ENCODE assay signal across 8 mouse cellular contexts in genomic region chr4:133729541-133730093, GRCm38 (mm10). TPM values are rescaled to one million over a fixed set of nuclear protein-coding genes. Genes with fewer than 3 reads are reported as not detected.
A peak's percentile ranks its signal among the peaks of the same experiment; 100 is the strongest.
DNase-seq lines count a peak whose midpoint lies in the region; ATAC-seq lines count a peak whose summit lies in the region.

No protein-coding gene starts in this region.

- ATAC-seq in CD4-positive, CD25-positive, alpha-beta regulatory T cell, adult 4 months, result peak; percentile 68
- peak; percentile 94 for ATAC-seq in heart, embryonic 14.5 days (ENCODE audit: insufficient number of reproducible peaks, insufficient read depth, low FRiP score, low read depth)
- peak; percentile 87 for ATAC-seq in liver, embryonic 12.5 days
- peak; percentile 93 for ATAC-seq in stomach, embryonic 16.5 days (ENCODE audit: insufficient read depth, low FRiP score)

- peak overlapping the region; percentile 20 for H3K27ac ChIP-seq in brown adipose tissue, adult 24 weeks (replicated peaks; ENCODE audit: low read depth, low read length)
- H3K27ac ChIP-seq in heart, embryonic 14.5 days (replicated peaks in 1 of 2; ENCODE audit: control insufficient read depth in 1 of 2, insufficient read depth in 1 of 2, low read depth in 2 of 2, low read length in 2 of 2), result peak overlapping the region; percentile 85 to 92
- peak overlapping the region; percentile 70 for H3K27ac ChIP-seq in liver, embryonic 12.5 days
- H3K27ac ChIP-seq in stomach, embryonic 16.5 days (ENCODE audit: low read length), result peak overlapping the region; percentile 88

- no peak overlapping the region for H3K4me3 ChIP-seq in brown adipose tissue, adult 24 weeks (ENCODE audit: insufficient read depth, low read depth, low read length)
- peak overlapping the region in 1 of 2 experiments; percentile 16; a peak in 2 of 4 replicates for H3K4me3 ChIP-seq in heart, embryonic 14.5 days (ENCODE audit: control insufficient read depth in 1 of 2, insufficient read depth in 1 of 2, low read depth in 1 of 2, low read length in 2 of 2)
- peak overlapping the region; percentile 20; the same call in 1 of the 2 replicates for H3K4me3 ChIP-seq in liver, embryonic 12.5 days
- peak overlapping the region; percentile 10; the same call in 1 of the 2 replicates for H3K4me3 ChIP-seq in stomach, embryonic 16.5 days (replicated peaks; ENCODE audit: low read length)

- 0% methylated on average over 16 of the region's 16 CpGs for WGBS in heart, embryonic 14.5 days
- WGBS in liver, embryonic 12.5 days (ENCODE audit: insufficient replicate concordance), result 3% methylated on average over 16 of the region's 16 CpGs
- 3% methylated on average over 16 of the region's 16 CpGs for WGBS in stomach, embryonic 16.5 days

- peak; percentile 95 for DNase-seq in fibroblast of lung, adult 2 months (ENCODE audit: low read depth)
- peak; percentile 95 for DNase-seq in kidney, postnatal 14 days
- peak; percentile 57 to 66 for DNase-seq in natural killer cell, adult 2 months (ENCODE audit: low spot score in 2 of 2)

- peak overlapping the region; percentile 67 for H3K9ac ChIP-seq in heart, embryonic 14.5 days (ENCODE audit: low read length)
- no peak overlapping the region for H3K9ac ChIP-seq in liver, embryonic 12.5 days
- peak overlapping the region; percentile 36 for H3K9ac ChIP-seq in stomach, embryonic 16.5 days (ENCODE audit: low read length)

- no peaks in the 10 kb centered on the region for H3K9me3 ChIP-seq in heart, embryonic 14.5 days (ENCODE audit: control insufficient read depth, low read length)
- H3K9me3 ChIP-seq in liver, embryonic 12.5 days (replicated peaks), result no peaks in the 10 kb centered on the region
- no peaks in the 10 kb centered on the region for H3K9me3 ChIP-seq in stomach, embryonic 16.5 days (replicated peaks; ENCODE audit: control insufficient read depth, low read length)

- H3K4me1 ChIP-seq in brown adipose tissue, adult 24 weeks (ENCODE audit: control insufficient read depth, insufficient read depth, insufficient read length, low read length), result peaks cover 29% of the 10 kb centered on the region
- peaks cover 23 to 90% of the 10 kb centered on the region in 2 experiments for H3K4me1 ChIP-seq in heart, embryonic 14.5 days (ENCODE audit: control insufficient read depth in 2 of 2, insufficient read depth in 2 of 2, low read length in 2 of 2)
- H3K4me1 ChIP-seq in liver, embryonic 12.5 days, result peaks cover 97% of the 10 kb centered on the region
- H3K4me1 ChIP-seq in stomach, embryonic 16.5 days (ENCODE audit: control insufficient read depth, insufficient read depth, low read length), result peaks cover 67% of the 10 kb centered on the region

- H3K4me2 ChIP-seq in heart, embryonic 14.5 days (ENCODE audit: low read length), result peak overlapping the region; percentile 64
- peak overlapping the region; percentile 50 for H3K4me2 ChIP-seq in liver, embryonic 12.5 days
- peak overlapping the region; percentile 52 for H3K4me2 ChIP-seq in stomach, embryonic 16.5 days (ENCODE audit: low read depth, low read length)

- H3K36me3 ChIP-seq in heart, embryonic 14.5 days (ENCODE audit: control insufficient read depth, insufficient read depth, low read length), result peaks cover 11% of the 10 kb centered on the region; the same call in 1 of the 2 replicates
- H3K36me3 ChIP-seq in liver, embryonic 12.5 days, result peaks cover 55% of the 10 kb centered on the region
- H3K36me3 ChIP-seq in stomach, embryonic 16.5 days (ENCODE audit: control insufficient read depth, insufficient read depth, low read length), result no peaks in the 10 kb centered on the region

- H3K27me3 ChIP-seq in heart, embryonic 14.5 days (ENCODE audit: control insufficient read depth, insufficient read depth, low read length), result no peaks in the 10 kb centered on the region
- no peaks in the 10 kb centered on the region for H3K27me3 ChIP-seq in liver, embryonic 12.5 days (replicated peaks)
- H3K27me3 ChIP-seq in stomach, embryonic 16.5 days (ENCODE audit: control insufficient read depth, insufficient read depth, low read length), result no peaks in the 10 kb centered on the region

RNA-seq across cellular contexts. Expression of gene Arid1a, which starts 27.0 kb away (rescaled TPM):
- 10 to 100 TPM; 74.4 to 76.7 TPM for polyA plus RNA-seq in CD4-positive, CD25-positive, alpha-beta regulatory T cell, adult 4 months (2017; shearing (Covaris generic))
- polyA plus RNA-seq in brown adipose tissue, adult 24 weeks (2012; ENCODE audit: insufficient read depth, insufficient read length, missing spikeins), result 13.5 and 18.7 TPM in 2 replicates
- 28.1 and 28.2 TPM in 2 replicates for polyA plus RNA-seq in heart, embryonic 14.5 days (2014; fragmentation: Nextera tagmentation; extraction: Ambion mirVana)
- polyA plus RNA-seq in liver, embryonic 12.5 days (2016; fragmentation: Nextera tagmentation; extraction: Ambion mirVana), result 14.7 TPM in 2 replicates
- 25.0 and 26.1 TPM in 2 replicates for polyA plus RNA-seq in stomach, embryonic 16.5 days (2015; fragmentation: Nextera tagmentation; extraction: Ambion mirVana)

RNA-seq across cellular contexts. Expression of gene Pigv, which starts 57.2 kb away (rescaled TPM):
- polyA plus RNA-seq in CD4-positive, CD25-positive, alpha-beta regulatory T cell, adult 4 months (2017; shearing (Covaris generic)), result 10 to 100 TPM; 14.3 to 16.3 TPM
- 4.6 and 5.9 TPM in 2 replicates for polyA plus RNA-seq in brown adipose tissue, adult 24 weeks (2012; ENCODE audit: insufficient read depth, insufficient read length, missing spikeins)
- 11.6 and 12.1 TPM in 2 replicates for polyA plus RNA-seq in heart, embryonic 14.5 days (2014; fragmentation: Nextera tagmentation; extraction: Ambion mirVana)
- polyA plus RNA-seq in liver, embryonic 12.5 days (2016; fragmentation: Nextera tagmentation; extraction: Ambion mirVana), result 7.0 and 10.0 TPM in 2 replicates
- 17.9 and 20.1 TPM in 2 replicates for polyA plus RNA-seq in stomach, embryonic 16.5 days (2015; fragmentation: Nextera tagmentation; extraction: Ambion mirVana)

Comparison
In these comparisons a context has a peak if more than half of its experiments do, and no peak if none do; other contexts are left out.
1. H3K27ac ChIP-seq: peak in every context shown above with its lines; median percentile 88 in heart, embryonic 14.5 days; 88 in stomach, embryonic 16.5 days; 70 in liver, embryonic 12.5 days; 20 in brown adipose tissue, adult 24 weeks.